Mouse (Mus musculus): Measurements from ENCODE around the gene Atg4c.

Atg4c gene

GRCm38 (mm10) chr4:99193810-99194582 lies at the start of gene Atg4c:
Gene Atg4c, plus strand, starts transcription at chr4:99193934.
- peak; percentile 72 for DNase-seq (ENCODE audit: low read depth, low spot score)

GRCm38 (mm10) chr4:99151434-99151833 lies 42.3 kb upstream of the Atg4c start:
- no peak for DNase-seq (ENCODE audit: low read depth, low spot score)

GRCm38 (mm10) chr4:99151885-99152558 lies 41.7 kb upstream of the Atg4c start:
- no peak for DNase-seq (ENCODE audit: low read depth, low spot score)

GRCm38 (mm10) chr4:99156641-99157307 lies 37.0 kb upstream of the Atg4c start:
- no peak for DNase-seq (ENCODE audit: low read depth, low spot score)

GRCm38 (mm10) chr4:99158495-99158894 lies 35.2 kb upstream of the Atg4c start:
- DNase-seq (ENCODE audit: low read depth, low spot score), result no peak

- DNase-seq (ENCODE audit: low read depth, low spot score), result no peak
These were observed 33.3 kb upstream of the Atg4c start for GRCm38 (mm10) chr4:99160414-99160813.

- no peak for DNase-seq (ENCODE audit: low read depth, low spot score)
These were observed 32.8 kb upstream of the Atg4c start for GRCm38 (mm10) chr4:99160899-99161298.

- no peak for DNase-seq (ENCODE audit: low read depth, low spot score)
These were observed 32.2 kb upstream of the Atg4c start for GRCm38 (mm10) chr4:99161457-99161971.

- no peak for DNase-seq (ENCODE audit: low read depth, low spot score)
These were observed 30.7 kb upstream of the Atg4c start for GRCm38 (mm10) chr4:99163001-99163400.

GRCm38 (mm10) chr4:99163547-99163946 lies 30.2 kb upstream of the Atg4c start:
- DNase-seq (ENCODE audit: low read depth, low spot score), result no peak

GRCm38 (mm10) chr4:99168869-99169268 lies 24.9 kb upstream of the Atg4c start:
- no peak for DNase-seq (ENCODE audit: low read depth, low spot score)

GRCm38 (mm10) chr4:99174265-99174664 lies 19.5 kb upstream of the Atg4c start:
- no peak for DNase-seq (ENCODE audit: low read depth, low spot score)

GRCm38 (mm10) chr4:99176841-99177240 lies 16.9 kb upstream of the Atg4c start:
- DNase-seq (ENCODE audit: low read depth, low spot score), result no peak

- no peak for DNase-seq (ENCODE audit: low read depth, low spot score)
These were observed 16.5 kb upstream of the Atg4c start for GRCm38 (mm10) chr4:99177255-99177654.

GRCm38 (mm10) chr4:99178851-99179250 lies 14.9 kb upstream of the Atg4c start:
- no peak for DNase-seq (ENCODE audit: low read depth, low spot score)

GRCm38 (mm10) chr4:99179446-99180120 lies 14.2 kb upstream of the Atg4c start:
- no peak for DNase-seq (ENCODE audit: low read depth, low spot score)

GRCm38 (mm10) chr4:99180921-99181320 lies 12.8 kb upstream of the Atg4c start:
- DNase-seq (ENCODE audit: low read depth, low spot score), result no peak

- no peak for DNase-seq (ENCODE audit: low read depth, low spot score)
These were observed 11.9 kb upstream of the Atg4c start for GRCm38 (mm10) chr4:99181739-99182419.

GRCm38 (mm10) chr4:99182660-99183431 lies 10.9 kb upstream of the Atg4c start:
- DNase-seq (ENCODE audit: low read depth, low spot score), result no peak

GRCm38 (mm10) chr4:99184678-99185077 lies 9.1 kb upstream of the Atg4c start:
- no peak for DNase-seq (ENCODE audit: low read depth, low spot score)

Measured in embryo, embryonic 11.5 days (tissue).